Mouse (Mus musculus): ENCODE measurements around the gene Slc6a13.

DNA sequence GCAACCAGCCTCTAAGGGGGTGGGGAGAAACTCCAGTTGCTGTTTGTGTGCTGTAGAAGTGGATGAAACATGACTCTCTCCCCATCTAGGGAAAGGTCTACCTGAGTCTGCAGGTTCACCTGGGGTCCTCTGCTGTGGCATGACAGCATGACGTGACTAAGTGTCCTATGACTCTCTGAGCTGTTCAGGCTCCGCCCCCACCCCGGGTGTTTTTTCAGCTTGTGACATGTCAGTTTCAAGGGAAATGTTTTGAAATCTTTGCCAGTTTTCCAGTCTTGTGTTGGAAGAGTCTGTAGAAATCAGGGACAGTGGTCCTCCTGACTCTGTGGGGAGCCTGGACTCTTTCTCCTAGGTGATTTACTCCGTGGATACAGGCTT lies 38.5 kb downstream of the Slc6a13 start:
- TF ChIP-seq MAX (IDR thresholded peaks at IDR 0.05; ENCODE audit: low read length) (no peak), CTCF (IDR thresholded peaks at IDR 0.05 in 2 of 3, conservative IDR thresholded peaks at IDR 0.05 in 1 of 3; ENCODE audit: control insufficient read depth in 1 of 3, insufficient read depth in 1 of 3, low read depth in 2 of 3, low read length in 3 of 3, poor library complexity in 1 of 3, severe bottlenecking in 1 of 3) (no peak), POLR2AphosphoS5 (IDR thresholded peaks at IDR 0.05; ENCODE audit: borderline replicate concordance, low read depth, low read length) (no peak), JUND (IDR thresholded peaks at IDR 0.05; ENCODE audit: low read depth, low read length) (no peak), MXI1 (IDR thresholded peaks at IDR 0.05; ENCODE audit: low read depth, low read length) (no peak), POLR2AphosphoS2 (IDR thresholded peaks at IDR 0.05; ENCODE audit: low read length) (no peak), TBP (IDR thresholded peaks at IDR 0.05; ENCODE audit: low read depth, low read length) (no peak), E2F4 (IDR thresholded peaks at IDR 0.05; ENCODE audit: borderline replicate concordance, low read depth, low read length) (no peak), UBTF (IDR thresholded peaks at IDR 0.05; ENCODE audit: borderline replicate concordance, insufficient read depth, low read depth, low read length) (no peak)

Measured in MEL (cell line).